Mouse (Mus musculus) left cerebral cortex, adult 8-10 months (tissue): ENCODE measurements around the gene Wbp1l. TPM values are rescaled to one million over a fixed set of nuclear protein-coding genes. Genes with fewer than 3 reads are reported as not detected.
"Not testable (repeated sequence)": the region's sequence is repeated elsewhere in the genome, so short reads cannot be mapped to it uniquely, and the experiment has no call there.

Source experiments
- DNase-seq, 2 experiments: peaks; one replicate each; pipeline ENCODE4 v3.0.0; 2022; ENCODE audit warnings: low spot score in 2 of 2
- total RNA-seq, 4 experiments: library from RNA; stranded (reverse); gene quantifications; 2 replicates each; pipeline ENCODE4 v1.2.4; 2022

Gene Wbp1l
- 10 to 100 TPM; 32.7 to 41.5 (median 38.5) TPM for total RNA-seq

DNA sequence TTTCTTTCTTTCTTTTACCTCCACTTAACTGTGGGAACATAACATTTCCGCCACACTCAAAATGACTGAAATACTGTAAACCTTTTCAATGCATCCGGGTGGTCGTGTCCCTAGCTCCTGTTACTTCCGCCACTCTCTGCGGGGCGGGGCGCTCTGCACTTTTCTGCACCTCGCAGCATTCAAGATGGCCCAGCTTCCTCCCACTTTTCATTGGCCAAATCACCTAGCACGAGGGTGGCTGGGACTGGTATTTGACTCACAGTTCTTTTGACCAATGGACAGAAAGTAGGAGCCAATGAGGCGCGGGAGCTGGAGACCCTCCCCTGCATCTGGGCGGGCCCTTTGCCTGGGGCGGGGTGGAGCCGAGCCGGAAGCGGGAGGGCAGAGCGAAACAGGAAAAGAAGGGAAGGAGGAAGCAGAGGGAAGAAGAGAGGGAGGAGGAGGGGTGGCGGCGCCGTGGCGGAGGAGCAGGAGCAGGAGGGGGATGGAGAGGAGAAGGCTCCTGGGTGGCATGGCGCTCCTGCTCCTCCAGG lies at the start of gene Wbp1l:
Wbp1l (plus strand) TSS at position 365 of the 533 bp plus-strand sequence.
- DNase-seq: peak; percentile 88 to 99

DNA sequence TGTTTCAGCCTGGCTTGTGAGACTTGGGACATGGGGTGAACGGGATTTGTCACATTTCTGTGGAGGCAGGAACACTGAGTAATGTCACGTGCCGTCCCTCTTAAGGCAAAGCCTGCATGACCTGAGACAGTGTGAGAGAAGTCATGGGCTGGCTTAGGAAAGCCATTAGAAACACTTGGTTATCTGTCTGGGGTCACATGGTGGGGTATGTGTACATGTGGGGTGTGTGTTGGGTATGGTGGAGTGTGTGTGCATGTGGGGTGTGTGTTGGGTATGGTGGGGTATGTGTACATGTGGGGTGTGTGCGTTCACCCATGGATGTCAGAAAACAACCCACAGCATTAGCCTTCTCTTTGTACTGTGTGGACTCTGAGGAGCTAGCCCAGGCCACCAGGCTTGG lies 48.5 kb upstream of the Wbp1l start:
- DNase-seq: no peak

DNA sequence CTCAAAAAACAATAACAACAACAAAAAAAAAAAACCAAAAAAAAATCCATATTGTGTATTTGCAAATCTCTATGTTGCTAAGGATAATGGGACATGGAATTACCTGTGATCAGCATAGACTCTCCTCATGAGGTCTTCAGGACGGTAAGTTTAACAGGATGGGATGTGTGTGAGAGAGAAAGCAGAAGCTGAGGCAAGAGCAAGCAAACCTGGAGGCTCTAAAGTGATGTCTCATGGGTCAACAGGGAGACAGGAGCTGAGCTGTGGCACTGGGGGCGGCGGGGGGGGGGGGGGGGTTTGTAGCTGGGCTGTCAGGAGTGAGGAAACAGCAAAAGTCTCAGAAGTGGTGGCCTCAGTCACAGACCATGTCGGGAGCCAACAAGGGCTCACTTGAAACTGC lies 46.4 kb upstream of the Wbp1l start:
- DNase-seq: no peak

DNA sequence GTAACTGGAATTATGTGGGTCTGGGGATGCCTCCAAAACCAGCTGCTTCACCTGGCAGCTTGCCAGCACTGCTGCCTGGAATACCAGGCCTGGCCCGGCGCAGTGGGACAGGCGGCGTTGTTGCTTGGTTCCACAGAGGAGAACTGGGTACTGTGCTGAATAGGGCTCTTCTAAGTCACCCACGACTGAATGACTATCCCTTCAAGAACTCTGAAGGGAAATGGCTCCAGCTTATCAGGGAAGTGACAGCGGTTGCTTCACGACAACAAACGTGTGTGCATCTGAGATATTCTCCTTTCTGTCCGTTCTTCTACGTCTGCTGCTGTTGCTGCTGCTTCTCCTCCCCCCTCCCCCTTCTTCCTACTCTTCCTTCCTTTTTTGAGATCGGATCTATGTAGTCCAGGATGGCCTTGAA lies 45.3 kb upstream of the Wbp1l start:
- no peak for DNase-seq

DNA sequence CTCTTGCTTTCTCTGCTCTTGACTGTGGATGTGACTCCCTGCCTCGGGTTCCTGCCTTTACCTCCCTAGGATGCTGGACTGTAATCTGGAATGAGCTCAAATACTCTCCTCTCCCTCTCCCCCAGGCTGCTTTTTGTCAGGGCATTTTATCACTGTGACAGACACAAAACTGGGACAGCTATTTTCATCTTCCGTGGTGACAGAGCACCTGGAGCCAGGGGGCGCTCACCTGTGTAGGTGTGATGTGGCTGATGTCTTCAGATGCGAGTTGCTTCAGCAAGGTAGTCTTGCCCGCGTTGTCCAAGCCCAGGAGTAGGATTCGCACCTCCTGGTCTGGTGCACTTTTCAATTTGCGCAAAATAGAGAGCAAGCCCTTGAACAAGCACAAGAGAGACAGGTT lies 40.9 kb upstream of the Wbp1l start:
- DNase-seq: no peak

DNA sequence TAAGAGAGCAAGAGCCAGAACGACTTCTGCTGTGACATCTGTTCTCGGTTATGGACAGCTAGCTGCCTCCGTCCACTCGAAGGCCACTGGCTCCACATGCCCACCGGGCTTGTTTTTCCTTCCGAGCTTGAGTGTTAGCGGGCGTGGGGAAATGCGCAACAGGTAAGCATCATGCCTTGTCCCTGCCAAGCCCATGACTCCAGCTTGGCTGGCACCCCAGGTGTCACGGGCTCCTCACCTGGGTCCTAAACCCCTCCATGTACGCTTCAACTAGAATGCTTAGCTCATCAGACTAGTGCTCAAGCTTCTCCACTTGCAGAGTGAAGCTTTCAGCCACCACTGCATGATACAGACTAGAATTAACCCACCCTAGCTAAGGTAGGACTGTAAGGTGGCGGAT lies 40.3 kb upstream of the Wbp1l start:
- DNase-seq: no peak

DNA sequence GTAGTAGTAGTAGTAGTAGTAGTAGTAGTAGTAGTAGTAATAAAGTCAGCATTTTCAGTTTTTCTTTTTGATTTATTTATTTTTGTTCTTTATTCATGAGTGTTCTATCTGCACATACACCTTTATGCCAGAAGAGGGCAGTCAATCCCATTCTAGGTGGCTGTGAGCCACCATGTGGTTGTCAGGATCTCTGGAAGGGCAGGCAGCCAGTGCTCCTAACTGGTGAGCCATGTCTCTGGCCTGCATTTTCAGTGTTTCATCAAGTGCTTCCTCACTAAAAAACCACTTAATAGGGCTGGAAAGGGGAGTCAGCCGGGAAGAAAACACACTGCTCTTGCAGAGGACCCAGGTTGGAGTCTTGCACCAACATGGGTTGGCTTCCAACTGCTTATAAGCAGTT lies 36.8 kb upstream of the Wbp1l start:
- no peak for DNase-seq

DNA sequence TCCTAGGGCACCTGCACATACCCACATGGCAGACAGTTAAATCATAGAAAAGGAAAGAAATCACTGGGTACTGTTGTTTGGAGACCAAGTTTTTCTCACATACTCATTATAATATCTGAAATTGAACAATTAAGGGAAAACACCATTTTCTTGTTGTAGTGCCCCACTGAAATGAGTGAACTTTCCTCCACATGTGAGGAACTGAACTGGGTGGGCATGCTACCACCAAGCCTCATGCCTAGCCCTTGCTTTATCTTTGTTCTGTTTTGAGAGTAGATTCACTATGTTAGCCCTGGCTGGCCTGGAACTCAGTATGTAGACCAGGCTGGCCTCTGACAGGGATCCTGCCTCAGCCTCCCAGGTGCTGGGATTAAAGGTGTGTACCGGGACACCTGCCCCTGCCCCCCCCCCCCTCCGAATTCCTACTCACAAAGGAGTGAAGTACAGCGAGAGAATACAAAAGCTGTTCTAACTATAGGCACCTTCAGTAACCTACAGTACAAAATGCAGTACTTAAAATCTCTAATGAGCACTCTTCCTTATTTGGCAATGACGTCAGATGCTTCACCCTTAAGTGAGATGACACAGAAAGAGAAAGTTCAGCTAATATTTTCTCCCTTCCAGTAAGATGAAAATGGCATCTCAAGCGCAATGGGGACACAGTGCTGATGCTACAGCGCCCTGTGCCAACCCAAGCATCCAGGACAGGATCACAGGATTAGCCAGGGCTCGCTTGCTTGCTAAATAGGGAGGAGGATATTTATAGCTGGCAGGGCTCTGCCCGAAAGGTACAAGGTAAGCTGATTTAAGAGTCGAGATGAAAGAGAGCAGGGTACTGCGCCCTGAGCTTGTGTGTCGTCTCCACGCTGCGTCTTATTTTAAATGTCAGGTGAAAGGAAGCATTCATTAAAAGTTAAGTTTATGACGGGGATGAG lies 36.0 kb upstream of the Wbp1l start:
- no peak for DNase-seq

DNA sequence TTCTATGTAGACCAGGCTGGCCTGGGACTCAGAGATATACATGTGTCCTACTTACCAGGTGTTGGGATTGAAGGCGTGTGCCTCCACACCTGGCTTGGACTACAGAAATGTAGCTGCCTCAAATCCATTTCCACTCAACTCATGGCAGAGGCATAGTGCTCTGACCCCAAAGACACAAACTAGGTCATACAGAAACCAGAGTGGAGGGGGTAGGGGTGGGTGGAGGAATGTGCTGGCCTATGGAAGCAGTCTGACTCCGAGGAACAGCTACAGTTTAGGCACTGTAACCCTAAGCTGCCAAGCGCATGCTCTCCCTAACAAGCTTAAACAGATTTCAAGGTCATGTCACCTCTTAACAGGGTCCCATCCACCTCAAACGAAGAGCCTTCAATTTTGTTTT lies 35.3 kb upstream of the Wbp1l start:
- no peak for DNase-seq

DNA sequence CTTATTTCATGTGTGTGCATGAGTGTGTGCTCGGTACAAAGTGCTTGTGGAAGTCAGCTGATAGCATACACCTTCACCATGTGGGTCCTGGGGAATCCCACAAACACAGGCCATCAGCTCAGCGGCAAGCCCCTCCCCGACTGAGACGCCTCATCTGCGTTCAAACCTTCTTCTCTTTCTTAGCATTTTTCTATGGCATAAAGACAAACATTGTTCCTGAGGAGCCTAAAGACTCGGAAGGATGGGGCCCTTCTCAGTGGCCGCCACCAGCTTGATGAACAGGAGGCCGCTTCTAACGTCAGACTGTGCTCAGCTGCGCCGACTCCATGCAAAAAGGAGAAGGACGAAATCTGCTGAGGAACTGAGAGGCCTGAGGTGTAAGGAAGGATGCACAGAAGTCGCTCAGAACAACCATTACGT lies 34.8 kb upstream of the Wbp1l start:
- no peak for DNase-seq

DNA sequence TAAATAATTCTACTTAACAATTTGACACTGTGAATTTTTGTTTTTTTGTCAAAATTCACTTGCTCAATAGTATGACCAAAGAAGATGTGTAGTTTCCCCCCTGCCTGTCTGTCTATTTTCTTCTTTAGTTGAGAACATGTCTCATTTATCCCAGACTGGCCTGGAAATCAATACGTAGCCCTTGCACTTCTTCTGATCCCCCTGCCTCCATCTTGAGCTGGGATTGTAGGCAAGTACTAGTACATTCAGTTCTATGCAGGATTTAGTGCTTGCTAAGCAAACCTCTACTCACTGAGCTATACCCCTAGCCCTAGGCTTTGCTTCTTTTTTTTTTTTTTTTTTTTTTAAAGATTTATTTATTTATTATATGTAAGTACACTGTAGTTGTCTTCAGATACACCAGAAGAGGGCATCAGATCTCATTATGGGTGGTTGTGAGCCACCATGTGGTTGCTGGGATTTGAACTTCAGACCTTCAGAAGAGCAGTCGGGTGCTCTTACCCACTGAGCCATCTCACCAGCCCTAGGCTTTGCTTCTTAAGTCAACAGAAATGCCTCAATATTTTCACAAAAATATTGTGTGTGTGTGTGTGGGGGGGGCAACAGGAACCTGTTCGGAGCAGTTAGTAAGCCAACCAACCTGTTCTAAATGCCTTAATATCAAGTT lies 27.5 kb upstream of the Wbp1l start:
- not testable (repeated sequence) for DNase-seq

DNA sequence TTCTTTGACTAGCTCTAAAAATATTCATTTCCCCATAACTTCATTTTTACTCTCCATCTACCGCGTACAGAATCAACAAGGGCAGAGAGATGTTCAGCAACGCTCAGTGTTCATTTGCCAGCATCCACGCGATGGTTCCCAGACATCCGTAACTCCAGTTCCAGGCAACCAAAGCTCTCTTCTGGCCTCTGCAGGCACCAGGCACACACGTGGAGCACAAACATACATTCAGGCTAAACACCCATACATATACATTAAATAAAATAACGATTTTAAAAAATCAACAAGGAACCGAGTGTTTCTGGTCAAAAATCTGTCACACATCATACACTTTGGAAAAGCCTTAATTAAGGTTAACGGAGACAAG lies 27.0 kb upstream of the Wbp1l start:
- no peak for DNase-seq

DNA sequence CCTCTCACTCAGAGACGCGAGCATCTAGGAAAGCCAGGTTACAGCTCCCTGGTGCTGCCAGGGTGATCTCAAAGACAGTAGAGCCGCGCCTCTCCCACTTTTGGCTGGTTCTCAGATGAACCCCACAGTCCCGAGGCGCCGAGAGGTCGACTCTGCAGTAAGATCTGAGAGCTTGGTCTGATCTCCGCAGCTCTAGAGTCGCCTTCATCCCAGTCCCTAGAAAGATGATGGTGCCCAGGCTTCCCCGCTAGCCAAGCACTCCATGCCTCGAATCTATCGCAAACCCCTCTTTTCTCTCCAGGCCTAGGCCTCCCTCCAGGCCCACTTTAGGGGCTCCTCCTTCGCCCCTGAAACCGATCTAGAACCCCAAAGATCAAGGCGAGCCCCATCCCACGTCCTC lies 26.3 kb upstream of the Wbp1l start:
- no peak for DNase-seq

DNA sequence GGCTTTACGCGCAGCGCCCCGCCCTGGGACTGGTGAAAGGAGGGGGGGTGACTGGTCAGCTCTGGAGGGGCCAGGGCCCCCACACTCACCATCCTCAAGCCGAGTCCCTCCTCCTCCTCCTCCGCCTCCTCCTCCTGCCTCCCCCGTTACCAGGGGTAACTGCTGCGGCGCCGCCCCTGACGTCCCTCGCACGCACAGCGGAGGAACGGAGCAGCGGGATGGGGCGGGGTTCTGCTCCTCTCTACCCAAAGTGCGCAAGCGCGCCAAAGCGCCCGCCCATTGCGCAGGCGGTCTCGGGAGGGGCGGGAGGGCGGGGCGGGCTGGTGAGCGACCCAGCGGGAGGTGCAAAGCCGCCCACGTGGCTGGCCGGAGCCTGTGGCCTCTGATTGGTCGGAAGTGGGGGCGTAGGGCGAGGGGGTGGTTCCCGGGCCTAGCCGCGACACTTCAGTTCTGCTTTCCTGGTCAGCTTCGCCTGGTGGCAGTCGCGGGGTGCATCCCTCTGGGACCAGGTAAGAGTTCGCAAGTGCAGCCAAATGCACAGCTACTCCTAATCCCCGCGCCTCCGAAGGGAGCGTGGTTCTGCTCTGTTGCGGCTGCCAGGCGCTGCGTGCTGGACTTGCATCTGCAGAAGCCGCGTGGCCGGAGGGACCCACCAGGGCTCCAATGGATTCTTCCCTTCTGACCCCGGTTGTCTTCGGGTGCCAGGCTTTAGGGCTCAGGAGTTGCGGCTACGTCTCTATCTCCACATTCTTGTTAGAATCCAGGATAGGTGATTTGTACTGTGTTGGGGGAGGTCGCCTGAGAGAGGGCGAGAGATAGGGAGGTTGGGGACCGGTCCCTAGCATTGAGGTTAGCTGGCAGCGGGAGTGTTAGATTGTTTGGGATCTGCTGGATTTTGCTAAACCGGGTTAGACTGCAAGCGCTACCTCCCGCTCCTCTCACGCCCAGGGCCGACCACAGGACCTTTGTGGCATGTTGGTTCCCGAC lies 25.6 kb upstream of the Wbp1l start, which contains the start of the genes Arl3 and Sfxn2:
Arl3 (minus strand) TSS at position 248 of the 987 bp plus-strand sequence.
Sfxn2 (plus strand) TSS at position 415 of the 987 bp plus-strand sequence.
- DNase-seq: peak; percentile 79 to 94

DNA sequence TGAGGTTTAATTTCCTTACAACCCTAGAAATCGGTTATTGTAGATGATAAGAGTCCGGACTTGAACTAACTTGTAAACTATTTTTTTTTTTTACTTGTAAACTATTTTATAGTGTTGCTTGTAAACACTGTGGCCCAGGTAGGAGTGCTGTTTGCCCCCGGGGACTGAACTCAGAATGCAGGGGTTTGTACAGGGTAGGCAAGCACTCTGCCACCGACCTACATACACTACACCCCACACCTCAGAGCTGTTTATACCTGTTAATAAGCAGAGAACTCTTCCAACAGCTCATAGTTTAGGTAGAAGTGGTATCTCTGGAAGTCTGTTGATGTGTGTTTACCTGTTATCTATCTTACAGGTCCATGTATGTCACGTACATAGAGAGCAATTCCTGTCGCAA lies 24.9 kb upstream of the Wbp1l start:
- no peak for DNase-seq

DNA sequence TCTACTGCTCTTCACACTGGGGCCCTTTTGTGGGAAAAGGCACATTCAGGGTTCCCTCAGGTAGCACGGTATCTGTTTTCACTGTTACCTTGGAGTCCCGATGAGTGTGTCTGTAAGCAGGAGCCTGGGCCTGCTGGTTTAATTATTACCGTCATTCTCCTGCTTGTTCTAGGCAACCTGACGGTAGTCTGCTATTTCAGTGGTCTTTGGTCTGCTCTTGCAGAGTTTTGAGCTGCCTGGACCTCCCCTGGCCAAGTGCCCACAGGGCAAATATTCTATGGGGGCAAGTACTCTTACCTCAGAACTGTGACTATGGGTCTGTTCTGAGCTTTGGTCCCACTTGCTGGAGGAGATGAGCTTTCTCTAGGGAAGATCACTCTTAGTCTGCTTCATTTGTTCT lies 23.7 kb upstream of the Wbp1l start:
- DNase-seq: no peak

DNA sequence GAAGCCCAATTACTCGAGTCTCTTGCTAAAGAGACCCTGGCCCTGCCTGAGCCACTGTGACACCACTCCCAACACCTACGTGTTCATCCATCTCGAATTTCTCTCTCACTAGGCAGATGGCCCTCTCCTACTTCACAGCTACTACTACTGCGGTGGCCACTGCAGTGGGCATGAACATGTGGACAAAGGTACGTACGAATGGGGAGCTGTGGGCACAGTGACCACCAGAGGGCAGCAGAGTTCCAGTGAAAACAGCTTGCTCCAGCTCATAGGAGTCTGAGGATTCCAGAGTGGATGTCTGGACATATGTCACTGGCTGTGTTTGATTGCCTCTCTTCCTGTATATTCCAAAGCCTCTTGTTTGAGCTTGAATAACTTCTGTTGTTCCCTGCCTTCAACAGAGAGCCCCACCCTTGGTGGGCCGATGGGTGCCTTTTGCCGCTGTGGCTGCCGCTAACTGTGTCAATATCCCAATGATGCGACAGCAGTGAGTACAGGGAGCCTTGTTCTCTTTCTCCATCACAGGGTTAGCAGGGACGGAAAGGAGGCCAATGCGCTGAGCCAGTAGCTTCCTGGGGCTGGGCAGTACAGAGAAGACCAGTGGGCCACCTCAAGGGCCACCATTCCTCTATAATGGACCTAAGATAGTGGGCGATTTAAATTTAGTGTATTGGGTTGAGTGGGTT lies 10.9 kb upstream of the Wbp1l start:
- DNase-seq: peak; percentile 65 to 80

DNA sequence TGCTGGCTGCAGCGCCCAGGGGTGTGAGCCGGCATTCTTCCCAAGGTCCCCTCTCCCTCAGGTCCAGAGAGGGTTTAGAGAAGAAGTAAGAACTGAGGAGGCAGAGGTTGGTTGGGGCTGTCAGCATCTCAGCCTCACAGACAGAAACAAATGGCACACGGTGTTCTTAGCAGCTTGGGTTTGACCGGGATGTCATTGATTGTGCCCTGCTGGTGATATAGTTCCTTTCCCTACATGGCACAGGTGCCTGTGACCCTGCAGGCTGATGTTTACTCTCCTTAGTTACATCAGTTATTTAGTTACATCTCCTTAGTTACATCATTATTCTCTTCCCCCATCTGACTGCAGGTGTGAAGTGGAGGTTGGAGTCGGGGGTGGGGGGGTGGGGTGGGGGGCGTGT lies 7.3 kb upstream of the Wbp1l start:
- DNase-seq: no peak

DNA sequence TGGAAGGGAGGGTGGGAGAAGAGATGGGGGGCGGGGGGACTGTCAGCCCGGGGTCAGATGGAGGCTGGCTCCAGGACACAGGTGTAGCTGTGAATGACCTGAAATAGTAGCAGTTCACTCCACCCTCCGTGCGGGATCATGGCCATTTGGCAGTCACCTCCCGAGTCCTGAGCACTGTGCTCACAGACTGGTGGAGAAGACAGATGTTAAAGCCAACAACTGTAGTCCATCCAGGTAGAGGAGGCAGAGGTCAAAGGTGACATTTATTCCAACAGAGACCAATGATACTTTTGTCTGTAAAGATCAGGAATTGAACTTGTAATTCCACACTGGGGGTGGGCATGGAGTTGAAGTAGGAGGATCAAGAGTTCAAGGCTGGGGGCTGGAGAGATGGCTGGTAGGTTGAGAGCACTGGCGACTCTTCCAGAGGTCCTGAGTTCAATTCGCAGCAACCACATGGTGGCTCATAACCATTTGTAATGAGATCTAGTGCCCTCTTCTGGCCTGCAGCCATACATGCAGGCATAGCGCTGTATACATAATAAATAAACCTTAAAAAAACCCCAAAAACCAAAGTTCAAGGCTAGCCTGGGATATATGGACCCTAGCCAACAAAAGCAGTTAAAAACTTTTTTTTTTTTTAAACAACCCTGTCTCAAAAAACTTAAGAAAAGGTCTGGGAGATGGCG lies 6.0 kb upstream of the Wbp1l start:
- DNase-seq: no peak

DNA sequence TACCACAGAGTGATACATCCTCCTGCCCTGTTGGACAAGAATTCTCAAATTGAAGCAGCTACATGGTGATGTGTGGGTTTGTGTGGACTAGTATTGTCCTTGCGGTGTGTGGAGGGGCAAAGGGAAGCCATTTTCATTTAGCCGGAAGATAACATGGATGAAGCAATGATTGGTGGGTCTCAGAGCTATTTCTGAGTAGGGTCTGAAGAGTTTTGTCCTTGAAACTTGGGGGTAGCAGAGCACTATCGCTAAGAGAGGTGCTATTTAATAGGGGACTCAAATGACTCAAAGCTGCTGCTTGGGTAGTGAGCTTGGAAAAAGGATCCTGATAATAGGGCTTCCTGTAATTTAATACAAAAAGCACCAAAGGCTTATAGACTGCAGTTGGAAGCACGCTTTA lies 697 bp upstream of the Wbp1l start:
- no peak for DNase-seq
